Mouse (Mus musculus) lung, postnatal 0 days (tissue): ENCODE data around the gene Pde4d.

Experiments used
- CTCF ChIP-seq: IDR thresholded peaks from 2 replicates; pipeline ENCODE4 v1.5.1; 2016; ENCODE audit warnings: antibody characterized with exemption, mild to moderate bottlenecking
- EP300 ChIP-seq: IDR thresholded peaks from 2 replicates; pipeline ENCODE4 v1.6.1; 2016; ENCODE audit warnings: antibody characterized with exemption, mild to moderate bottlenecking, control low read depth

DNA sequence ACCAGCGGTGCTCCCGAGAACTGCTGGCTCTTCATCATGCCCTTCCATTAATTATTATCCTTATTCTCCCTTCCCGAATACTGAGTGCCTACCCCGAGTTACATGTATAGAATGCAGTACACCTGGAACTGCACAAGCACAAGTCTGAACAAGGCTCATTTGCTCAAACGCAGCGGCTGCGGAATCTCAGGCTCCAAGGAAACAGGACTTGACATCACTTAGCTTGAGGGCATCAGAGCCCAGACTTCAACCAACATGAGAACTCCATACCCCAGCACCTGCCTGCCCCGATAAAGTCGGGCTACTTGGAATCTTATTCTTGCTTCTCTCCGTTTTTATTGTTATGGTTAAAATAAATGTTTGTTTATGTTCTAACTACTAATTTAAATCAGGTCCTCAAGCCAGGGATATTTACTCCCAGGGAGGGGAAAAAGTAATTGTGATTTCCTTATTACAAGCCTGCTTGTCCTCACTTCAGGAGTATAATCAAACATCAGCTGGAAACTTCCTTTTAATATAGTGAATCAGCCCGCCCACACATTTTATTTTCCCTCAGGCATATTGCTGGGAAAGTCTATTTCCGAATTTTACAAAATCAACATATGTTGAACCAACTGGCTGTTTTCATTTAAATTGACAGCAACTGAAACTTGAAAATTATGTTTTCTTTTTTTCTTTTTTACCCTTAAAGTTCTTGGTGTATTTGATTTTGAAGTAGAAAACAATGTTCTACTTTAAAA is 849.9 kb downstream of the Pde4d start:
- no peak for TF ChIP-seq CTCF
- no peak for TF ChIP-seq EP300
